Mouse (Mus musculus) central nervous system, embryonic 14 days (tissue): ENCODE data around the gene Olfr281. TPM values are rescaled to one million over a fixed set of nuclear protein-coding genes. Genes with fewer than 3 reads are reported as not detected.

ENCODE experiments used
- polyA plus RNA-seq: library from polyadenylated mRNA; depleted of rRNA; stranded (reverse); fragments of >200 nt; gene quantifications from 2 replicates; pipeline ENCODE4 v1.2.3, GENCODE M21; 2012; rRNA removed

Olfr281 gene
- polyA plus RNA-seq: not detected in 2 replicates

GRCm38 (mm10) chr15:98452288-98452687, at the start of gene Olfr281:
Olfr281 (plus strand) TSS chr15:98452588.

DNA sequence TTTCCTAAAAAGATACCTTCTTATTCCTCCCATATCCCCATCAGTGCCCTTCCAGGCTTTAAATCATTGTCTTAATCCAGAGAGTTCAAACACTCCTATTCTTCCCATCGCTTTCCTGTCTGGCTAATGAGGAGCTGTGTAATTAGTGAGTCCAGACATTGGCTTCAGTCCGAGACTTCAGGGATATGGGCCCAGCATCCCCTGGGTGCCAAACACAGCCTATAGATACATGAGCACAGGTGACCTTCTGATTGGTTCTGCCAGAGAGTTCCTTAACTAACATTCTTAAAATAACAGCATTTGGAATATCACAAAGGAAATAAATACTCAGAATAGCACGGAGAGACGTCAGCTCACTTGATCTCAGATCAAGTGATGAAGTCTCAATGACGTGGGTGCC, 21.5 kb upstream of the Olfr281 start, which contains the start of gene Olfr282:
Olfr282 (plus strand) TSS at position 301 of the 400 bp plus-strand sequence.

GRCm38 (mm10) chr15:98469596-98469995, 17.2 kb downstream of the Olfr281 start, which contains the start of gene OR5BS1P:
OR5BS1P (plus strand) TSS chr15:98469896.

GRCm38 (mm10) chr15:98482701-98483100, 30.3 kb downstream of the Olfr281 start, which contains the start of gene Lalba:
Lalba (minus strand) TSS chr15:98482721.

DNA sequence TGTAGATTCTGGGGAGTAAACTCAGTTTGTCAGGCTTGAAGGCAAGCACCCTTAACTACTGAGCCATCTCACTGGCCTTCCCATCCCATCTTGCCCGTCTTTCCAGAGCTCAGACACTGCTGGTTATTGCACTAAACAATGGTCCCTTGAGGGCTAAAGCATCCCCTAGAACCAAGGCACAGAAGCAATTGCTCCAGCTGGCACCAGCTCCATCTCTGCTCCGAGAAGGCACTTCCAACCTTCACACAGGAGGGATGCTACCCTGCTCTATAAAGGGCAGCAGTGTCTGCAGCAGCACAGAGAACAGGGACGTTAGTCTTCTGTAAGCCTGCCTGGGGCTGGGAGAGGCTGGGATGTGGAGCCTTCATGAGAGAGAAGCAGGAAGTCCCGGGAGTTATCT, 39.7 kb downstream of the Olfr281 start, which contains the start of gene Olfr279:
Olfr279 (plus strand) TSS at position 301 of the 400 bp plus-strand sequence.

Other genes with a start within 250 kb of the Olfr281 start
- gene Gm44579, start 231.6 kb upstream of the Olfr281 start, polyA plus RNA-seq: not detected in 2 replicates
- not detected in 2 replicates for gene Olfr287, start 231.5 kb upstream of the Olfr281 start, polyA plus RNA-seq
- not detected in 2 replicates for gene Olfr286, start 218.1 kb upstream of the Olfr281 start, polyA plus RNA-seq
- not detected in 2 replicates for gene H1fnt, start 195.3 kb upstream of the Olfr281 start, polyA plus RNA-seq
- 8.0 and 9.4 TPM in 2 replicates for gene Zfp641, start 156.4 kb upstream of the Olfr281 start, polyA plus RNA-seq
- gene Olfr285, start 135.2 kb upstream of the Olfr281 start, polyA plus RNA-seq: not detected in 2 replicates
- gene Olfr284, start 111.6 kb upstream of the Olfr281 start, polyA plus RNA-seq: not detected in 2 replicates
- not detected in 2 replicates for gene Olfr283, start 71.6 kb upstream of the Olfr281 start, polyA plus RNA-seq
- not detected in 2 replicates for gene Olfr282, start 21.4 kb upstream of the Olfr281 start, polyA plus RNA-seq
- not detected in 2 replicates for gene OR5BS1P, start 17.3 kb downstream of the Olfr281 start, polyA plus RNA-seq
- gene Lalba, start 30.1 kb downstream of the Olfr281 start, polyA plus RNA-seq: not detected in 2 replicates
- not detected in 2 replicates for gene Olfr279, start 39.8 kb downstream of the Olfr281 start, polyA plus RNA-seq
- 117 and 125 TPM in 2 replicates for gene Kansl2, start 81.7 kb downstream of the Olfr281 start, polyA plus RNA-seq
- 22.8 and 23.3 TPM in 2 replicates for gene Ccnt1, start 118.3 kb downstream of the Olfr281 start, polyA plus RNA-seq
- 0.26 TPM in 1 of 2 replicates, not detected in the other for gene 4930415O20Rik, start 118.4 kb downstream of the Olfr281 start, polyA plus RNA-seq
- 46.7 and 54.8 TPM in 2 replicates for gene Adcy6, start 157.5 kb downstream of the Olfr281 start, polyA plus RNA-seq
- gene Cacnb3, start 178.3 kb downstream of the Olfr281 start, polyA plus RNA-seq: 230 and 233 TPM in 2 replicates
- 53.2 and 54.3 TPM in 2 replicates for gene Ddx23, start 210.3 kb downstream of the Olfr281 start, polyA plus RNA-seq
- gene Rnd1, start 224.9 kb downstream of the Olfr281 start, polyA plus RNA-seq: 13.4 and 16.2 TPM in 2 replicates